In genomic region chr16:48356417-48356816, GRCm38 (mm10) we compare ENCODE assay signal across 23 mouse cellular contexts. TPM values are rescaled to one million over a fixed set of nuclear protein-coding genes. Genes with fewer than 3 reads are reported as not detected.
DNase-seq lines count a peak whose midpoint lies in the region; ATAC-seq lines count a peak whose summit lies in the region.
"Had no signal": no experiment of that assay in that cellular context is flagged by ENCODE, and none has a peak within 500 bp of the region (broad histone marks: within the 10 kb centered on the region; RNA-seq: fewer than 3 reads in every experiment).

No protein-coding gene starts in this region.

- ATAC-seq in frontal cortex, adult (ENCODE audit: low TSS enrichment) = no peak

- H3K4me3 ChIP-seq in heart, embryonic 10.5 days = no peak overlapping the region
- H3K4me3 ChIP-seq: layer of hippocampus, adult 2 months; limb, embryonic 13.5 days; midbrain, embryonic 10.5 days; neural tube, embryonic 13.5 days; stomach, embryonic 15.5 days had no signal

- H3K27me3 ChIP-seq in heart, embryonic 10.5 days (ENCODE audit: insufficient read depth, poor library complexity, severe bottlenecking) = no peaks in the 10 kb centered on the region
- H3K27me3 ChIP-seq: limb, embryonic 13.5 days; neural tube, embryonic 13.5 days; stomach, embryonic 15.5 days had no signal

- no peaks in the 10 kb centered on the region for H3K36me3 ChIP-seq in heart, embryonic 10.5 days
- H3K36me3 ChIP-seq: limb, embryonic 13.5 days; midbrain, embryonic 10.5 days; neural tube, embryonic 13.5 days; stomach, embryonic 15.5 days had no signal

- H3K27ac ChIP-seq in heart, embryonic 10.5 days = no peak overlapping the region
- H3K27ac ChIP-seq: layer of hippocampus, adult 2 months; limb, embryonic 13.5 days; midbrain, embryonic 10.5 days; neural tube, embryonic 13.5 days; stomach, embryonic 15.5 days had no signal

- peak; percentile 91 for DNase-seq in heart, adult 11 months
- DNase-seq in heart, embryonic 10.5 days (ENCODE audit: low spot score) = no peak
- DNase-seq in urinary bladder, adult 18-20 months (ENCODE audit: low spot score in 2 of 2) = peak; percentile 2 to 40
- DNase-seq in urinary bladder, postnatal 10 days (ENCODE audit: low spot score) = no peak
- DNase-seq in adrenal gland, postnatal 36 days = peak; percentile 37 to 45
- DNase-seq in skeletal muscle tissue, adult 2 months (ENCODE audit: low read depth, low spot score) = peak; percentile 25
- DNase-seq in cerebellum, postnatal 4 days (ENCODE audit: low spot score in 2 of 2) = no peak
- DNase-seq: cerebellum, adult 11-12 months; lung, embryonic 14.5 days; spleen, adult 18-20 months had no signal

- H3K9me3 ChIP-seq in heart, embryonic 10.5 days = no peaks in the 10 kb centered on the region
- H3K9me3 ChIP-seq: limb, embryonic 13.5 days; midbrain, embryonic 10.5 days; neural tube, embryonic 13.5 days; stomach, embryonic 15.5 days had no signal

- 87% methylated on average over 1 of the region's 1 CpGs for WGBS in heart, embryonic 10.5 days

- H3K4me1 ChIP-seq in heart, embryonic 10.5 days = no peaks in the 10 kb centered on the region
- H3K4me1 ChIP-seq: limb, embryonic 13.5 days; midbrain, embryonic 10.5 days; neural tube, embryonic 13.5 days; stomach, embryonic 15.5 days had no signal

RNA-seq across cellular contexts. Expression of gene Dppa2, which starts 52.7 kb away (rescaled TPM):
- polyA plus RNA-seq in heart, embryonic 10.5 days (2016; fragmentation: Nextera tagmentation; extraction: Ambion mirVana) = not detected in 2 replicates
- not detected for total RNA-seq in adrenal gland, postnatal 36 days (2021)
- total RNA-seq: gastrocnemius, postnatal 4 days; heart, postnatal 36 days; layer of hippocampus, adult 2 months; monocyte, adult 5-6 weeks had no signal
- polyA plus RNA-seq: embryonic facial prominence, embryonic 14.5 days; forebrain, embryonic 11.5 days; kidney, embryonic 16.5 days; limb, embryonic 13.5 days; midbrain, embryonic 10.5 days; neural tube, embryonic 13.5 days; stomach, embryonic 15.5 days had no signal

RNA-seq across cellular contexts. Expression of gene Gm5485, which starts 55.8 kb away (rescaled TPM):
- polyA plus RNA-seq in heart, embryonic 10.5 days (2016; fragmentation: Nextera tagmentation; extraction: Ambion mirVana) = not detected in 2 replicates
- total RNA-seq in adrenal gland, postnatal 36 days (2021) = not detected
- total RNA-seq: gastrocnemius, postnatal 4 days; heart, postnatal 36 days; layer of hippocampus, adult 2 months; monocyte, adult 5-6 weeks had no signal
- polyA plus RNA-seq: C2C12; embryonic facial prominence, embryonic 14.5 days; forebrain, embryonic 11.5 days; kidney, embryonic 16.5 days; limb, embryonic 13.5 days; lung, embryonic 14.5 days; midbrain, embryonic 10.5 days; neural tube, embryonic 13.5 days had no signal

Comparison
In these comparisons a context has a peak if more than half of its experiments do, and no peak if none do; other contexts are left out.
1. DNase-seq: peak in heart, adult 11 months (single experiment), urinary bladder, adult 18-20 months (2 of 2), adrenal gland, postnatal 36 days (2 of 2) and skeletal muscle tissue, adult 2 months (single experiment); none in heart, embryonic 10.5 days (single experiment), urinary bladder, postnatal 10 days (single experiment) and cerebellum, postnatal 4 days (0 of 2).